Mouse (Mus musculus): Measurements from ENCODE around the gene Tbc1d8b.

DNA sequence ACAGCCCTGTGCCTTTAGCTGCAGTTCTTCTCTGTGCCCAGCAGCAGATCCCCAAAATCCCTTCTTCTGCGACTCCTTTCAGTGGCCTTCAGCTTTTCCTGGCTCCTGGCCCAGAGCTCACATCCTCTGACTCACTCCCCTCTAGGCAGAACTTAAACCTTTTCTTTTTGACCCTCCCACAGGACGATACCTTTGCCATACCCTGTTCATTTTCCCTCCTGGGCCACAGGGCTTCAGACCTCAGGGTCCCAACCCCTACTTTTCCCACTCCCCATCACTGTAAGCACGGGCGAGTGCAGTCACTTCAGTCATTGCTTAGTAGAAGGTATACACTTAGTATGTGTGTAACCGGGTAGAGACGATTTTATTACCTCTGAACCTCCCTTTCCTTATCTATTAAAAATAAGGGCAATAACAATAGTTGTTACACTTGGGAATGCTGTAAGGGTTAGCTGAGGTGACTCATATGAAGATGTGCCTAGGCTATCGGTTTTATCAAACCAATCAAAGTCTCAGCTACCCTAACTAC lies 90.4 kb downstream of the Tbc1d8b start:
- no peak for TF ChIP-seq EP300 (IDR thresholded peaks at IDR 0.05; ENCODE audit: insufficient read depth, low read depth, low read length)
- TF ChIP-seq POLR2A (IDR thresholded peaks at IDR 0.05; ENCODE audit: insufficient read depth, low read length), result no peak

Data from ES-Bruce4 (cell line).